Mouse (Mus musculus) MEL (cell line): ENCODE results near the gene 1700042G07Rik.

ENCODE experiments used
- CTCF ChIP-seq, 3 experiments: IDR thresholded peaks in 2 of 3; conservative IDR thresholded peaks in 1 of 3; 2 replicates each; pipeline ENCODE4 v1.5.1; 2011 to 2012; ENCODE audit warnings: low read length in 3 of 3, low read depth in 2 of 3, mild to moderate bottlenecking in 2 of 3, improper control_type of control experiment in 1 of 3, inconsistent platforms in 1 of 3, mixed read lengths in 1 of 3, moderate library complexity in 1 of 3; ENCODE audit not compliant: control insufficient read depth in 1 of 3, insufficient read depth in 1 of 3, poor library complexity in 1 of 3, severe bottlenecking in 1 of 3
- ELF1 ChIP-seq: IDR thresholded peaks from 2 replicates; pipeline ENCODE4 v1.6.1; 2014; ENCODE audit warnings: low read depth, mild to moderate bottlenecking, inconsistent platforms, low read length, improper control_type of control experiment, moderate library complexity
- GATA1 ChIP-seq: IDR thresholded peaks from 2 replicates; pipeline ENCODE4 v1.6.1; 2011; ENCODE audit warnings: low read depth, low read length, improper control_type of control experiment
- HCFC1 ChIP-seq: IDR thresholded peaks from 2 replicates; pipeline ENCODE4 v1.6.1; 2012; ENCODE audit warnings: low read depth, mild to moderate bottlenecking, inconsistent platforms, low read length, improper control_type of control experiment, moderate library complexity
- KAT2A ChIP-seq: conservative IDR thresholded peaks from 2 replicates; pipeline ENCODE4 v1.6.1; 2012; ENCODE audit warnings: low read depth, low read length, improper control_type of control experiment, inconsistent platforms
- SMC3 ChIP-seq: IDR thresholded peaks from 2 replicates; pipeline ENCODE4 v1.6.1; 2011; ENCODE audit warnings: low read depth, low read length, improper control_type of control experiment
- TAL1 ChIP-seq: IDR thresholded peaks from 2 replicates; pipeline ENCODE4 v1.6.1; 2012; ENCODE audit warnings: mild to moderate bottlenecking, inconsistent platforms, low read length, moderate library complexity, mixed read lengths
- TCF12 ChIP-seq: IDR thresholded peaks from 2 replicates; pipeline ENCODE4 v1.6.1; 2014; ENCODE audit warnings: low read depth, mild to moderate bottlenecking, inconsistent platforms, low read length, improper control_type of control experiment, moderate library complexity
- ZNF384 ChIP-seq: IDR thresholded peaks from 2 replicates; pipeline ENCODE4 v1.6.1; 2012; ENCODE audit warnings: low read depth, mild to moderate bottlenecking, inconsistent platforms, low read length, improper control_type of control experiment

DNA sequence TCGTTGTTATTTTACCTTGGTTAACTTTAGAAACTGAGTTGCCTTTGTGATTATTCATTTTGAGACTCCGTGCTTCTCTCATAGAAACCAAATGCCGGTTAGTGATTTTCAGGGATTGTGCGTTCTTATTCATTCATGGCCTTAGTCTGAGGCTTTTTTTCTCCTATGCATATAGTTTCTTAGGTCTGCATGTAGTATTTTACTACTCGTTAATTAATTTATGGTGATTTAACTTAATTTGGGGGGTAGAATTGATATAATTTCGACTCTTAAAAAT, 49.6 kb downstream of the 1700042G07Rik start:
- TF ChIP-seq ELF1 (no peak), SMC3 (no peak), CTCF (IDR thresholded peaks at IDR 0.05 in 2 of 3, conservative IDR thresholded peaks at IDR 0.05 in 1 of 3; ENCODE audit: control insufficient read depth in 1 of 3, insufficient read depth in 1 of 3, low read depth in 2 of 3, low read length in 3 of 3, poor library complexity in 1 of 3, severe bottlenecking in 1 of 3) (no peak), TCF12 (no peak), GATA1 (no peak), ZNF384 (no peak), KAT2A (no peak), TAL1 (no peak), HCFC1 (no peak)
